Mouse (Mus musculus): Measurements from ENCODE around the gene Wdr34.

DNA sequence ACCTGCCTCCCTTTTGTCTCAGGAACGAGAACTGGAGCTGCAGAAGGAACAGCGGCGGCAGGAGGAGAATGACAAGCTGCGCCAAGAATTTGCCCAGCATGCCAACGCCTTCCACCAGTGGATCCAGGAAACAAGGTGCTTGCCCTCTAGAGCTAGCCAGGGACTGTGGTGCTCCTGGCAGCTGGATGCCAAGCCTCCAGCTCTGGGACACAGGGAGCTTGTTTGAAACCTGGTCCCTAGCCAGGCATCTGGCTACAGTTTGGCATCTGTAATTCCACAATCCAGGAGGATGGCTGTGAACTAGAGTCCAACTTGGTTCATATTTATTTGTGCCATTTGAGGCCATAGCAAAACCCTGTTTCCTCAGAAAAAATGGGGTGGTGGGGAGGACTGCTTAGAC is 21.7 kb downstream of the Wdr34 start:
- no peak for TF ChIP-seq POLR2A (IDR thresholded peaks at IDR 0.05; ENCODE audit: low read depth, low read length)
- no peak for TF ChIP-seq CTCF (IDR thresholded peaks at IDR 0.05; ENCODE audit: extremely low read depth, insufficient read length, insufficient replicate concordance, low read depth, low read length)

All from small intestine, adult 2 months (tissue).